Mouse (Mus musculus): ENCODE data around the gene Washc4. TPM values are rescaled to one million over a fixed set of nuclear protein-coding genes. Genes with fewer than 3 reads are reported as not detected.

Washc4 gene
- polyA plus RNA-seq, 2 experiments = 16.4 to 36.2 TPM

GRCm38 (mm10) chr10:83608596-83608995 lies 65.0 kb downstream of the Washc4 start:
- peaks cover 69% of the 10 kb centered on the region for H3K36me3 ChIP-seq (ENCODE audit: control insufficient read depth, insufficient read depth, low read length)
- DNase-seq (ENCODE audit: low spot score) (no peak), ATAC-seq (ENCODE audit: low FRiP score, low read depth) (no peak)
- TF ChIP-seq POLR2A (IDR thresholded peaks at IDR 0.05; ENCODE audit: borderline replicate concordance, extremely low read depth, insufficient read depth, insufficient read length) = no peak
- no peak overlapping the region for H3K27ac ChIP-seq (replicated peaks; ENCODE audit: low read depth, low read length)
- H3K4me2 ChIP-seq (replicated peaks; ENCODE audit: low read depth, low read length, severe bottlenecking) = no peak overlapping the region
- no peaks in the 10 kb centered on the region for H3K4me1 ChIP-seq (ENCODE audit: control insufficient read depth, insufficient read depth, low read length)
- no peak overlapping the region for H3K4me3 ChIP-seq (replicated peaks; ENCODE audit: low read length)
- H3K9ac ChIP-seq (ENCODE audit: low read depth, low read length, severe bottlenecking) = no peak overlapping the region
- WGBS = 77% methylated on average over 8 of the region's 8 CpGs
- H3K27me3 ChIP-seq (ENCODE audit: control insufficient read depth, insufficient read depth, low read length) = no peaks in the 10 kb centered on the region
- no peaks in the 10 kb centered on the region for H3K9me3 ChIP-seq (ENCODE audit: control insufficient read depth, low read length)

DNA sequence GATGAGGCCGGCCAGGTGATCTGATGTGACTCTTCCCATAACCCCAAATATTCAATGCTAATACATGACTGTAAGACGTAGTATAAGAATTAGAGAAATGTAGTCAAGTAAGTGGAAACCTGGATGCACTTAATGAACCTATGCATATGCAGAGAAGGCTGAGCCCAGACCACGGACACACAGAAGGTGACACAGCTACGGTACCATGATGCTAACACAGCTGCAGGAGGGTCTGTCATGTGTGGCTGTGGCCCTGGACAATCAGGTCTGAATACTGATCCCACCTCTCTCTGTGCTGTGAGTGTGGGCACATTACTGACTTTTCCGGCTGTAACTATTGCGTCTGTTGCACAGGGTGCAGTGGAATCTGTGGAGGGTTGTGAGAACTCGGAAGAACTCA lies 67.0 kb downstream of the Washc4 start:
- Histone ChIP-seq H3K4me2 (replicated peaks; ENCODE audit: low read depth, low read length, severe bottlenecking) (no peak overlapping the region), H3K36me3 (ENCODE audit: control insufficient read depth, insufficient read depth, low read length) (peaks cover 65% of the 10 kb centered on the region), H3K9ac (ENCODE audit: low read depth, low read length, severe bottlenecking) (no peak overlapping the region), H3K4me1 (ENCODE audit: control insufficient read depth, insufficient read depth, low read length) (no peaks in the 10 kb centered on the region), H3K27me3 (ENCODE audit: control insufficient read depth, insufficient read depth, low read length) (no peaks in the 10 kb centered on the region), H3K9me3 (ENCODE audit: control insufficient read depth, low read length) (no peaks in the 10 kb centered on the region), H3K4me3 (replicated peaks; ENCODE audit: low read length) (no peak overlapping the region), H3K27ac (replicated peaks; ENCODE audit: low read depth, low read length) (no peak overlapping the region)
- DNase-seq (ENCODE audit: low spot score) = no peak
- TF ChIP-seq POLR2A (IDR thresholded peaks at IDR 0.05; ENCODE audit: borderline replicate concordance, extremely low read depth, insufficient read depth, insufficient read length) = no peak
- no peak for ATAC-seq (ENCODE audit: low FRiP score, low read depth)
- 95% methylated on average over 7 of the region's 7 CpGs for WGBS

- Histone ChIP-seq H3K4me1 (ENCODE audit: control insufficient read depth, insufficient read depth, low read length) (no peaks in the 10 kb centered on the region), H3K27me3 (ENCODE audit: control insufficient read depth, insufficient read depth, low read length) (no peaks in the 10 kb centered on the region), H3K36me3 (ENCODE audit: control insufficient read depth, insufficient read depth, low read length) (peaks cover 65% of the 10 kb centered on the region), H3K4me3 (replicated peaks; ENCODE audit: low read length) (no peak overlapping the region), H3K9me3 (ENCODE audit: control insufficient read depth, low read length) (no peaks in the 10 kb centered on the region), H3K27ac (replicated peaks; ENCODE audit: low read depth, low read length) (no peak overlapping the region), H3K9ac (ENCODE audit: low read depth, low read length, severe bottlenecking) (no peak overlapping the region), H3K4me2 (replicated peaks; ENCODE audit: low read depth, low read length, severe bottlenecking) (no peak overlapping the region)
- WGBS = 90% methylated on average over 5 of the region's 5 CpGs
- DNase-seq (ENCODE audit: low spot score) (no peak), ATAC-seq (ENCODE audit: low FRiP score, low read depth) (no peak)
- TF ChIP-seq POLR2A (IDR thresholded peaks at IDR 0.05; ENCODE audit: borderline replicate concordance, extremely low read depth, insufficient read depth, insufficient read length) = no peak
These were observed 68.3 kb downstream of the Washc4 start for GRCm38 (mm10) chr10:83611863-83612262.

- WGBS = 91% methylated on average over 14 of the region's 14 CpGs
- Histone ChIP-seq H3K36me3 (ENCODE audit: control insufficient read depth, insufficient read depth, low read length) (peaks cover 59% of the 10 kb centered on the region), H3K27ac (replicated peaks; ENCODE audit: low read depth, low read length) (no peak overlapping the region), H3K27me3 (ENCODE audit: control insufficient read depth, insufficient read depth, low read length) (no peaks in the 10 kb centered on the region), H3K4me1 (ENCODE audit: control insufficient read depth, insufficient read depth, low read length) (no peaks in the 10 kb centered on the region), H3K9me3 (ENCODE audit: control insufficient read depth, low read length) (no peaks in the 10 kb centered on the region), H3K9ac (ENCODE audit: low read depth, low read length, severe bottlenecking) (no peak overlapping the region), H3K4me2 (replicated peaks; ENCODE audit: low read depth, low read length, severe bottlenecking) (no peak overlapping the region), H3K4me3 (replicated peaks; ENCODE audit: low read length) (no peak overlapping the region)
- DNase-seq (ENCODE audit: low spot score) (no peak), ATAC-seq (ENCODE audit: low FRiP score, low read depth) (no peak)
- no peak for TF ChIP-seq POLR2A (IDR thresholded peaks at IDR 0.05; ENCODE audit: borderline replicate concordance, extremely low read depth, insufficient read depth, insufficient read length)
These were observed 69.2 kb downstream of the Washc4 start for GRCm38 (mm10) chr10:83612648-83613215.

DNA sequence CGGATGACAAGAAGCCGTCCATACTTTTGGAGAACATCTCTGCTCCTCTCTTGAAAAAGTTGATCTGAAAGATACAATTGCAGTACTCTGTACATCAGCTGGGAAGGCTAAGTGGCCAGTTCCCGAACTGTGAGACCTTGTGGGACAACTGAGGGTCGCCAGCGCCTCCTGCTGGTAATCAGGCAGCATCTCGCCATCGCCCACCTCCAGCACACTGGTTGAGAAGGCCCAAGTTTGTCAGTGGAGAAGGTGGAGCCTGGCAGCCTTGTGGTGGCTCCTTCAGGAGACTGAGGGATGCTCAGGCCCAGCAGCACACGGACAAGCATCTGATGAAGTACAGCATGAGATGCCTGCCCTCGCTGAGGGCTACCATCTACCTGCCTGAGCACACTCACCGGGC lies 73.8 kb downstream of the Washc4 start:
- H3K27ac ChIP-seq (replicated peaks; ENCODE audit: low read depth, low read length) = no peak overlapping the region
- no peak overlapping the region for H3K9ac ChIP-seq (ENCODE audit: low read depth, low read length, severe bottlenecking)
- peaks cover 4% of the 10 kb centered on the region; the same call in 1 of the 2 replicates for H3K4me1 ChIP-seq (ENCODE audit: control insufficient read depth, insufficient read depth, low read length)
- no peak for DNase-seq (ENCODE audit: low spot score)
- H3K27me3 ChIP-seq (ENCODE audit: control insufficient read depth, insufficient read depth, low read length) = no peaks in the 10 kb centered on the region
- H3K36me3 ChIP-seq (ENCODE audit: control insufficient read depth, insufficient read depth, low read length) = peaks cover 33% of the 10 kb centered on the region
- WGBS = 61% methylated on average over 10 of the region's 10 CpGs
- TF ChIP-seq POLR2A (IDR thresholded peaks at IDR 0.05; ENCODE audit: borderline replicate concordance, extremely low read depth, insufficient read depth, insufficient read length) = no peak
- no peak overlapping the region for H3K4me3 ChIP-seq (replicated peaks; ENCODE audit: low read length)
- no peaks in the 10 kb centered on the region for H3K9me3 ChIP-seq (ENCODE audit: control insufficient read depth, low read length)
- ATAC-seq (ENCODE audit: low FRiP score, low read depth) = no peak
- no peak overlapping the region for H3K4me2 ChIP-seq (replicated peaks; ENCODE audit: low read depth, low read length, severe bottlenecking)
